Mouse (Mus musculus) limb, embryonic 14.5 days (tissue): Measurements from ENCODE around the gene Clec14a. TPM values are rescaled to one million over a fixed set of nuclear protein-coding genes. Genes with fewer than 3 reads are reported as not detected.

Source experiments
- ATAC-seq: fragments of 200-750 bp; cut with Nextera tagmentation; 2 replicates; pipeline ENCODE4 v1.8.0; 2017; ENCODE audit warnings: low read depth, moderate number of reproducible peaks, moderate TSS enrichment; ENCODE audit not compliant: low FRiP score
- DNase-seq: peaks from one replicate; pipeline ENCODE4 v3.0.0-alpha.2; 2015; ENCODE audit warnings: low spot score
- H3K27ac ChIP-seq: fragments of 300-500 bp; sonication (generic); replicated peaks from 2 replicates; pipeline ENCODE4 v1.5.1; 2014; ENCODE audit warnings: low read depth, mild to moderate bottlenecking, low read length, moderate library complexity, mixed read lengths
- H3K27me3 ChIP-seq: fragments of 300-500 bp; sonication (generic); 2 replicates; pipeline ENCODE4 v1.6.1; 2014; ENCODE audit warnings: low read length, mixed read lengths; ENCODE audit not compliant: control insufficient read depth, insufficient read depth
- H3K36me3 ChIP-seq: fragments of 300-500 bp; sonication (generic); 2 replicates; pipeline ENCODE4 v1.6.1; 2014; ENCODE audit warnings: mild to moderate bottlenecking, low read length, moderate library complexity, mixed read lengths; ENCODE audit not compliant: control insufficient read depth, insufficient read depth
- H3K4me1 ChIP-seq: fragments of 300-500 bp; sonication (generic); 2 replicates; pipeline ENCODE4 v1.6.1; 2014; ENCODE audit warnings: antibody characterized with exemption, low read length, mixed read lengths; ENCODE audit not compliant: control insufficient read depth, insufficient read depth
- H3K4me2 ChIP-seq: fragments of 300-500 bp; sonication (generic); replicated peaks from 2 replicates; pipeline ENCODE4 v1.6.1; 2014; ENCODE audit warnings: low read depth, mild to moderate bottlenecking, low read length, moderate library complexity; ENCODE audit not compliant: severe bottlenecking
- H3K4me3 ChIP-seq: fragments of 300-500 bp; sonication (generic); replicated peaks from 2 replicates; pipeline ENCODE4 v1.5.1; 2014; ENCODE audit warnings: low read length
- H3K9ac ChIP-seq: fragments of 300-500 bp; sonication (generic); 2 replicates; pipeline ENCODE4 v1.6.1; 2014; ENCODE audit warnings: mild to moderate bottlenecking, low read depth, low read length, moderate library complexity; ENCODE audit not compliant: severe bottlenecking
- H3K9me3 ChIP-seq: fragments of 300-500 bp; sonication (generic); 2 replicates; pipeline ENCODE4 v1.6.1; 2016; ENCODE audit warnings: low read length; ENCODE audit not compliant: control insufficient read depth
- POLR2A ChIP-seq: fragments of 200-500 bp; IDR thresholded peaks from 2 replicates; pipeline ENCODE4 v1.8.0; 2012; ENCODE audit warnings: inconsistent platforms, mild to moderate bottlenecking, moderate library complexity, borderline replicate concordance; ENCODE audit not compliant: insufficient read depth, insufficient read length; ENCODE audit errors: extremely low read depth
- WGBS: fragments of 180-500 bp; shearing (Covaris S2); extraction: QIAGEN DNeasy Blood & Tissue Kit; methylation state at CpG from one replicate; pipeline ENCODE4 v1.1.7; 2014; 5-methylcytosine and 5-hydroxymethylcytosine counted together
- polyA plus RNA-seq, 2 experiments: library from polyadenylated mRNA; depleted of rRNA in 1 of 2; stranded (reverse) in 1 of 2; unstranded in 1 of 2; fragments of >200 nt; fragmentation: Nextera tagmentation in 1 of 2; extraction: Ambion mirVana in 1 of 2; gene quantifications; 2 replicates each; pipeline versions ENCODE4 v1.2.1 to v1.2.3; 2012 to 2014

Clec14a gene
- polyA plus RNA-seq, 2 experiments = 11.4 to 17.3 TPM

DNA sequence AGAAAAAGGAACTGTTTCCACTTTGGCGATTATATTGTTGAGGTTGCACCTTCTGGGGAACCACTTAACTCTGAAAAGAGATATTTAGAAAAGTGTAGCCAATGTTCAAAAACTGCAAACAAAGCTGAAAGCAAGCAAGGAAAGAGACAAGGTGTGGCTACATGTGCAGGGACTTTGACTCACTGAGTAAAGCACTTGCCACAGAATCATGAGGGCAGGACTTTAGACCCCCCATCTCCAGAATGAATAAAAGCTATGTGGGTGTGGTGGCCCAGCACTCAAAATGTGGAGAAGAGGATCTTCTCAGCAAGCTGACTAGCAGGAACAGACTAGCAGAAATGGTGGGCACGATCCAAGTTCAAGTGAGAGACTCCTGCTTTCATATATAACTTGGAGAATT is 36.6 kb downstream of the Clec14a start:
- no peak overlapping the region for H3K9ac ChIP-seq
- no peaks in the 10 kb centered on the region for H3K27me3 ChIP-seq
- no peak overlapping the region for H3K27ac ChIP-seq
- H3K9me3 ChIP-seq = no peaks in the 10 kb centered on the region
- no peak overlapping the region for H3K4me2 ChIP-seq
- no peak for ATAC-seq
- H3K4me1 ChIP-seq = no peaks in the 10 kb centered on the region
- TF ChIP-seq POLR2A = no peak
- WGBS = 78% methylated on average over 2 of the region's 2 CpGs
- no peaks in the 10 kb centered on the region for H3K36me3 ChIP-seq
- no peak overlapping the region for H3K4me3 ChIP-seq
- DNase-seq = no peak

DNA sequence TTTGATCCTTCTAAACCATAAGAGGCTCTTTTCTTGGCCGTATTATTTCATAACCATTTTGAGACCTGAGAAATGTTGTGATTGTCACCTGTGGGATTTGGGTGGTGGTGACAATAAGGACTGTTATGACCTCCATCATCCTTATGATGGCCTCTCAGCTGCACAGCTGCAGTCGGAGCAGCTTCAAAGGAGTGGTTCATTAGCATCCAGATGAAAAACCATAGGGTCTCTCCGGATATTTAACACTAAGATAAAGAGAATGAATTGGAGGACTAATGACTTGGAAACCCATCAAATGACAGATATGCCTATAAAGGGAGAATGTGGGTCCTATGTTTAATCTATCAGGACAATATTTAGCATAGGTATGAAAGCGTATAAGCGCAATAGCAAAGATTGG is 43.4 kb downstream of the Clec14a start:
- H3K4me3 ChIP-seq = no peak overlapping the region
- H3K4me1 ChIP-seq = no peaks in the 10 kb centered on the region
- DNase-seq (no peak), ATAC-seq (no peak)
- H3K36me3 ChIP-seq = no peaks in the 10 kb centered on the region
- no peaks in the 10 kb centered on the region for H3K27me3 ChIP-seq
- H3K4me2 ChIP-seq = no peak overlapping the region
- H3K9me3 ChIP-seq = no peaks in the 10 kb centered on the region
- no peak overlapping the region for H3K27ac ChIP-seq
- 62% methylated on average over 5 of the region's 5 CpGs for WGBS
- TF ChIP-seq POLR2A = no peak
- no peak overlapping the region for H3K9ac ChIP-seq

GRCm38 (mm10) chr12:58219078-58219477 is 50.0 kb downstream of the Clec14a start:
- no peak for ATAC-seq
- DNase-seq = no peak
- no peak overlapping the region for H3K9ac ChIP-seq
- H3K4me1 ChIP-seq = 0 out of 2 replicates have a peak, but pooled peaks cover 3% of the 10 kb centered on the region
- no peaks in the 10 kb centered on the region for H3K27me3 ChIP-seq
- no peaks in the 10 kb centered on the region for H3K9me3 ChIP-seq
- no peaks in the 10 kb centered on the region for H3K36me3 ChIP-seq
- H3K27ac ChIP-seq = no peak overlapping the region
- TF ChIP-seq POLR2A = no peak
- H3K4me3 ChIP-seq = no peak overlapping the region
- no peak overlapping the region for H3K4me2 ChIP-seq
- 84% methylated on average over 3 of the region's 3 CpGs for WGBS

- Histone ChIP-seq H3K27me3 (peaks cover 24% of the 10 kb centered on the region), H3K9ac (no peak overlapping the region)
- no peak for ATAC-seq
These were observed 52.9 kb downstream of the Clec14a start for GRCm38 (mm10) chr12:58216218-58216617.

More at GRCm38 (mm10) chr12:58216218-58216617, 52.9 kb downstream of the Clec14a start:
- 54% methylated on average over 2 of the region's 2 CpGs for WGBS
- Histone ChIP-seq H3K4me2 (no peak overlapping the region), H3K27ac (no peak overlapping the region), H3K4me3 (no peak overlapping the region), H3K36me3 (no peaks in the 10 kb centered on the region), H3K9me3 (no peaks in the 10 kb centered on the region), H3K4me1 (peaks cover 13% of the 10 kb centered on the region)
- no peak for DNase-seq
- no peak for TF ChIP-seq POLR2A

Other genes starting within 250 kb of the Clec14a start
- gene Sstr1, start 57.5 kb downstream of the Clec14a start, polyA plus RNA-seq (2012; rRNA removed) = 4.0 and 5.4 TPM in 2 replicates
- 1.4 and 1.5 TPM in 2 replicates for gene Sstr1, start 57.5 kb downstream of the Clec14a start, polyA plus RNA-seq (2014; fragmentation: Nextera tagmentation; extraction: Ambion mirVana)